In genomic region chr7:114079343-114079742, GRCm38 (mm10) we compare ENCODE assay signal across 21 mouse cellular contexts.
"Had no signal": no experiment of that assay in that cellular context is flagged by ENCODE, and none has a peak within 500 bp of the region (broad histone marks: within the 10 kb centered on the region; RNA-seq: fewer than 3 reads in every experiment).

No protein-coding gene starts in this region.

- H3K4me2 ChIP-seq: kidney, embryonic 15.5 days; limb, embryonic 12.5 days; limb, embryonic 15.5 days; lung, embryonic 15.5 days; midbrain, embryonic 13.5 days; neural tube, embryonic 13.5 days had no signal

- H3K4me1 ChIP-seq: lung, embryonic 15.5 days; midbrain, embryonic 13.5 days; neural tube, embryonic 13.5 days had no signal

- H3K9me3 ChIP-seq: kidney, embryonic 15.5 days; limb, embryonic 12.5 days; limb, embryonic 15.5 days; lung, embryonic 15.5 days; midbrain, embryonic 13.5 days; neural tube, embryonic 13.5 days had no signal

- H3K9ac ChIP-seq: kidney, embryonic 15.5 days; limb, embryonic 12.5 days; limb, embryonic 15.5 days; liver, embryonic 14.5 days; lung, embryonic 15.5 days; midbrain, embryonic 13.5 days; neural tube, embryonic 13.5 days had no signal

- H3K4me3 ChIP-seq: kidney, embryonic 15.5 days; limb, embryonic 12.5 days; limb, embryonic 15.5 days; lung, embryonic 15.5 days; midbrain, embryonic 13.5 days; myocyte; neural tube, embryonic 13.5 days had no signal

- H3K36me3 ChIP-seq: kidney, embryonic 15.5 days; limb, embryonic 12.5 days; limb, embryonic 15.5 days; lung, embryonic 15.5 days; midbrain, embryonic 13.5 days; neural tube, embryonic 13.5 days had no signal

- DNase-seq: kidney, adult 11 months; kidney, adult 8-10 months; kidney, postnatal 10 days; kidney, postnatal 36 days; left cerebral cortex, postnatal 4 days; lung, adult 18-20 months; lung, postnatal 10 days; lung, postnatal 36 days; retina, postnatal 1 day; thymus, adult 2 months; thymus, postnatal 14 days; thymus, postnatal 4 days had no signal

- H3K27ac ChIP-seq: kidney, embryonic 15.5 days; limb, embryonic 12.5 days; limb, embryonic 15.5 days; liver, embryonic 14.5 days; lung, embryonic 15.5 days; midbrain, embryonic 13.5 days; neural tube, embryonic 13.5 days had no signal

- H3K27me3 ChIP-seq: kidney, embryonic 15.5 days; limb, embryonic 12.5 days; limb, embryonic 15.5 days; lung, embryonic 15.5 days; midbrain, embryonic 13.5 days; neural tube, embryonic 13.5 days had no signal

- ATAC-seq: midbrain, embryonic 13.5 days; midbrain, embryonic 16.5 days had no signal
